Mouse (Mus musculus) olfactory bulb, adult 2 months (tissue): ENCODE results near the gene Ift122.

Source experiments
- CTCF ChIP-seq: fragments of 200-500 bp; IDR thresholded peaks from 2 replicates; pipeline ENCODE4 v1.5.1; 2012; ENCODE audit warnings: low read depth, mild to moderate bottlenecking, low read length, moderate library complexity; ENCODE audit not compliant: insufficient read depth
- POLR2A ChIP-seq: fragments of 200-500 bp; IDR thresholded peaks from 2 replicates; pipeline ENCODE4 v1.6.1; 2012; ENCODE audit warnings: mild to moderate bottlenecking, low read depth, low read length, moderate library complexity; ENCODE audit not compliant: insufficient read depth

DNA sequence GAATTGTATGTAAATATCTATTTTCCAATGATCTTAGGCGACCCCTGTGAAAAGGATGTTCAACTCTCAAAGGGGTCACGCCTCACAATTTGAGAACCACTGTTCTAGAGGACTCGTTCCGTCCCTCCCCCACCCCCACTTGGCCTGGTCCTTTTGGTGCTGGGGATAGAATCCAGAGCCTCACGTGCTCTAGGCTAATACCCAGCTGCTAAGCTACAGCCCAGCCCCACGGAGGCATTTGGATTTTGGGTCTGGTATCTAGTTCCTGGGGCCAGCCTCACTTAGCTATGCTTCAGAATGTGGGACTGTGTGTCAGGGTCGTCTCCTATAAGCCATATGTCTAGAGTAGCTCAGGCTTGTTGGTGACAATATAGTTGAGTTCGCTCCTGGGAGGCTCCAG lies 41.7 kb upstream of the Ift122 start:
- TF ChIP-seq CTCF (no peak), POLR2A (no peak)
